Mouse (Mus musculus) midbrain, embryonic 15.5 days (tissue): ENCODE measurements at regions not wholly inside any gene's neighbourhood (a gene's known extent, or its start where the extent isn't known, plus 50 kb on each side); places are given as distances from the start of the nearest gene placed in this dataset.
"Not testable (repeated sequence)": the region's sequence is repeated elsewhere in the genome, so short reads cannot be mapped to it uniquely, and the experiment has no call there.

Experiments used
- ATAC-seq: fragments of 200-750 bp; cut with Nextera tagmentation; replicated peaks from 2 replicates; pipeline ENCODE4 v1.8.0; 2017; ENCODE audit warnings: moderate TSS enrichment
- H3K27ac ChIP-seq: fragments of 300-500 bp; sonication (generic); 2 replicates; pipeline ENCODE4 v1.5.1; 2015; ENCODE audit warnings: mild to moderate bottlenecking, inconsistent platforms
- H3K27me3 ChIP-seq: fragments of 300-500 bp; sonication (generic); replicated peaks from 2 replicates; pipeline ENCODE4 v1.6.1; 2015; ENCODE audit warnings: inconsistent platforms
- H3K36me3 ChIP-seq: fragments of 300-500 bp; sonication (generic); replicated peaks from 2 replicates; pipeline ENCODE4 v1.6.1; 2015; ENCODE audit warnings: inconsistent platforms
- H3K4me1 ChIP-seq: fragments of 300-500 bp; sonication (generic); 2 replicates; pipeline ENCODE4 v1.6.1; 2015; ENCODE audit warnings: inconsistent platforms
- H3K4me2 ChIP-seq: fragments of 300-500 bp; sonication (generic); 2 replicates; pipeline ENCODE4 v1.6.1; 2015; ENCODE audit warnings: inconsistent platforms, mild to moderate bottlenecking, moderate library complexity
- H3K4me3 ChIP-seq: fragments of 300-500 bp; sonication (generic); 2 replicates; pipeline ENCODE4 v1.5.1; 2015; ENCODE audit warnings: mild to moderate bottlenecking, inconsistent platforms
- H3K9ac ChIP-seq: fragments of 300-500 bp; sonication (generic); 2 replicates; pipeline ENCODE4 v1.6.1; 2015; ENCODE audit warnings: mild to moderate bottlenecking, inconsistent platforms
- H3K9me3 ChIP-seq: fragments of 300-500 bp; sonication (generic); 2 replicates; pipeline ENCODE4 v1.6.1; 2016; ENCODE audit warnings: inconsistent platforms
- WGBS: fragments of 180-500 bp; shearing (Covaris S2); methylation state at CpG from one replicate; pipeline ENCODE4 v1.1.7; 2015; ENCODE audit warnings: mixed read lengths; 5-methylcytosine and 5-hydroxymethylcytosine counted together

DNA sequence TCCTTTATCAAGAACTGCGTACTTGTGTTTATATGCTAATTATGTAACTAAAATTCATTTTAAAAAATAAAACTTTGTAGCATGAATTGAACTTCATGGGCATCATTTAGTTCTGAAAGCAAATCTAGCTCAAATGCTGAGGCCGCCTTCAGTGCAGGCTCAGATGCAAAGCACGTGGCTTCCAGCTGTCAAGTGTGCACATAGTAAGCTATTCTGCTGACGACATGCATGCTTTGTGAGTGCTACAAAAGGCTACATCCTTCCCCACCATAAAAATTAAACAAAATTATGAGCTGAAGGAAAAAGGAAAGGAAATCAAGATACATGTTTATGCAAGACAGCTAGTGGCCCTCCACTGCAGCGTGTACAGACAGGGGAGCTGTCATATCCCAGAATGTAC, 276.0 kb upstream of the Vstm2a start:
- no peak for ATAC-seq
- no peak overlapping the region for H3K9ac ChIP-seq
- 72% methylated on average over 5 of the region's 5 CpGs for WGBS
- no peaks in the 10 kb centered on the region for H3K4me1 ChIP-seq
- H3K4me3 ChIP-seq = no peak overlapping the region
- H3K36me3 ChIP-seq = no peaks in the 10 kb centered on the region
- no peak overlapping the region for H3K4me2 ChIP-seq
- no peaks in the 10 kb centered on the region for H3K27me3 ChIP-seq
- H3K27ac ChIP-seq = no peak overlapping the region
- no peaks in the 10 kb centered on the region for H3K9me3 ChIP-seq

GRCm38 (mm10) chr11:15984517-15984916, 273.0 kb upstream of the Vstm2a start:
- Histone ChIP-seq H3K4me3 (no peak overlapping the region), H3K9me3 (no peaks in the 10 kb centered on the region), H3K4me1 (no peaks in the 10 kb centered on the region), H3K4me2 (no peak overlapping the region), H3K27me3 (no peaks in the 10 kb centered on the region), H3K36me3 (no peaks in the 10 kb centered on the region), H3K27ac (no peak overlapping the region), H3K9ac (no peak overlapping the region)
- ATAC-seq = peak; percentile 56
- WGBS = 61% methylated on average over 4 of the region's 4 CpGs

DNA sequence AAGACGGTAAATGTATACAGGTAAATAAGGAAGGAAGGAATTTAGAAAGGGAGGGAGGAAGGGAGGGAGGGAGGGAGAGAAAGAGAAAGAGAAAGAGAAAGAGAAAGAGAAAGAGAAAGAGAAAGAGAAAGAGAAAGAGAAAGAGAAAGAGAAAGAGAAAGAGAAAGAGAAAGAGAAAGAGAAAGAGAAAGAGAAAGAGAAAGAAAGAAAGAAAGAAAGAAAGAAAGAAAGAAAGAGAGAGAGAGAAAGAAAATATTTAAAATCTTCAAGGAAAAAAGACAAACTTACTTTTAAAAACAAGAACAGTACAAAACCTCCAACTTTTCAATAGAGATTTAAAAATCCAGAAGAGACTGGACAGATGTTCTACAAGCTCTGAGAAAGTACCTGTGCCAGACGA, 261.1 kb upstream of the Vstm2a start:
- not testable (repeated sequence) for H3K9me3 ChIP-seq, H3K4me2 ChIP-seq, H3K36me3 ChIP-seq, H3K4me1 ChIP-seq, ATAC-seq, H3K4me3 ChIP-seq, H3K27ac ChIP-seq, H3K9ac ChIP-seq, H3K27me3 ChIP-seq
- WGBS = 93% methylated on average over 2 of the region's 2 CpGs

- 91% methylated on average over 2 of the region's 2 CpGs for WGBS
- no peak overlapping the region for H3K4me3 ChIP-seq
Measured at GRCm38 (mm10) chr11:16001953-16002352, 255.6 kb upstream of the Vstm2a start.

More at GRCm38 (mm10) chr11:16001953-16002352, 255.6 kb upstream of the Vstm2a start:
- Histone ChIP-seq H3K9ac (no peak overlapping the region), H3K27ac (no peak overlapping the region), H3K4me2 (no peak overlapping the region), H3K27me3 (no peaks in the 10 kb centered on the region), H3K9me3 (no peaks in the 10 kb centered on the region), H3K4me1 (no peaks in the 10 kb centered on the region), H3K36me3 (no peaks in the 10 kb centered on the region)
- no peak for ATAC-seq
